Mouse (Mus musculus): ENCODE results near the gene Scn5a.

DNA sequence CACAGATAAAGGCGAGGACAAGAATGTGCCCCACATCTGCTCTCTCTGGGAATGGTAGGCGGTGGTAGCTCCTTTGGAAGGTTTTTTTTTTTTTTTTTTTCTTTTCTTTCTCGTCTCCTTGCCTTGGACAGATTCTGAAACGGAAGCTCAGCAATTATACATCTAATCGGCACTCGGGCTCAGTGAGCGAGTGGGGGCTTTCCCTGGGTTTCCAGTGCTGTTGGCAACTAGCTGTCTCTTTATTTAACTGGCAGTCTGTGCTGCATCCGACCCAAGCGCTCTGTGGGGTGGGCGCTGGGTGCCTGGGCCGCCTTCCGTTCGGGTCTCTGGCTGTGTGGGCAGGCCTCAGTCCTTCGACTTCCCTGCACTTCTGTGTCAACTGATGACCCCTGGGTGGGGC is 5.8 kb downstream of the Scn5a start:
- TF ChIP-seq CTCF (IDR thresholded peaks at IDR 0.05; ENCODE audit: low read depth, low read length), result no peak
- no peak for TF ChIP-seq GATA1 (IDR thresholded peaks at IDR 0.05; ENCODE audit: borderline replicate concordance, low read length)
- no peak for TF ChIP-seq GATA2 (IDR thresholded peaks at IDR 0.05; ENCODE audit: borderline replicate concordance, low read depth, low read length)
- no peak for TF ChIP-seq POLR2AphosphoS5 (IDR thresholded peaks at IDR 0.05; ENCODE audit: insufficient replicate concordance, low read depth, low read length)
- no peak for TF ChIP-seq TAL1 (conservative IDR thresholded peaks at IDR 0.05; ENCODE audit: low read depth, low read length)
